Mouse (Mus musculus): ENCODE results near the gene Zfp932.
"Not testable (repeated sequence)": the region's sequence is repeated elsewhere in the genome, so short reads cannot be mapped to it uniquely, and the experiment has no call there.

Zfp932 gene

GRCm38 (mm10) chr5:109996026-109996937 lies at the start of gene Zfp932:
Gene Zfp932 (plus strand): TSS chr5:109996521.
- in situ Hi-C loops (cut with MboI): not testable (repeated sequence)

GRCm38 (mm10) chr5:109950281-109950680 lies 46.0 kb upstream of the Zfp932 start:
- in situ Hi-C loops (cut with MboI): no loop called here

- in situ Hi-C loops (cut with MboI): not testable (repeated sequence)
Observed at GRCm38 (mm10) chr5:109980743-109981142, 15.6 kb upstream of the Zfp932 start.

GRCm38 (mm10) chr5:109995461-109995860 lies 860 bp upstream of the Zfp932 start:
- in situ Hi-C loops (cut with MboI): not testable (repeated sequence)

GRCm38 (mm10) chr5:110015775-110016174 lies 19.5 kb downstream of the Zfp932 start:
- in situ Hi-C loops (cut with MboI): not testable (repeated sequence)

GRCm38 (mm10) chr5:110023273-110023672 lies 27.0 kb downstream of the Zfp932 start:
- in situ Hi-C loops (cut with MboI): no loop called here

GRCm38 (mm10) chr5:110023694-110024427 lies 27.5 kb downstream of the Zfp932 start:
- in situ Hi-C loops (cut with MboI): not testable (repeated sequence)

- in situ Hi-C loops (cut with MboI): no loop called here
Observed at GRCm38 (mm10) chr5:110057637-110058408, 61.5 kb downstream of the Zfp932 start.
